Mouse (Mus musculus) liver, adult (tissue): ENCODE measurements around the gene Mrgprb5.

Experiments used
- GATA4 ChIP-seq: IDR thresholded peaks from 2 replicates; pipeline ENCODE4 v1.6.1; 2014; ENCODE audit warnings: mild to moderate bottlenecking, low read length; ENCODE audit not compliant: insufficient replicate concordance

Mrgprb5 gene

DNA sequence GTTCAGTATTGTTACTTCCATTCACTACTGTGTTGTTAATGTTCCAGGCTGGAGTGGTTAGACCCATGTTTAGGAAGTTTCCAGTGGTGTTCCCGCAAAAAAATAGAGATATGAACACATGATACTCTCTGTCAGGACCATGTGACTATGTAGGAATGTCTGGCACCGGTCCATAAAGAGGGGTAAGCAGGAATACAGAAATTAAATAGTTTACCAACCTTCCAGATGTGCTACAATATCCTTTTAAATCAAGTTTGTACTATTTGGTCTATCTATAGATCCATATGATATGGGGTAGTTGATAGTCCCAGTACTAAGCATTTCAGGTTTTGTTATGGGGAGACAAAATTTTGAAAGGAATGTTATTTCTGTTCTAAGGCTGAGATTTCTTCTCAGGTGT lies at the start of gene Mrgprb5:
Gene Mrgprb5, minus strand, starts transcription at position 101 of the 400 bp plus-strand sequence.
- no peak for TF ChIP-seq GATA4

DNA sequence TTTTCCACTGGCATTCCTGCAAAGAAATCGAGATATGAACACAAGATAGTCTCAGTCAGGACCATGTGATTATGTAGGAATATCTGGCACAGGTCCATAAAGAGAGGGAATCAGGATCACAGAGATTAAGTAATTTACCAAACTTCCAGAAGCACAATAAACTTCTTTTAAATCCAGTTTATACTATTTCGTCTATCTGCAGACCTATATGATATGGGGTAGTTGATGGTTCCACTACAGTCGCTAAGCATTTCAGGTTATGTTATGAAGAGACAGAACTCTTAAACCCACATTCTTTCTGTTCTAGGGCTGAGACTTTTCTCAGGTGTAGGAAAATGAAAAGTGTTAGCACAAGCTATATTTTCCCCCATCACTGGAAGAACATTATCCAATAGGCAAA lies 30.4 kb upstream of the Mrgprb5 start, which contains the start of gene Mrgprb4:
Gene Mrgprb4, minus strand, starts transcription at position 101 of the 400 bp plus-strand sequence.
- TF ChIP-seq GATA4: no peak

DNA sequence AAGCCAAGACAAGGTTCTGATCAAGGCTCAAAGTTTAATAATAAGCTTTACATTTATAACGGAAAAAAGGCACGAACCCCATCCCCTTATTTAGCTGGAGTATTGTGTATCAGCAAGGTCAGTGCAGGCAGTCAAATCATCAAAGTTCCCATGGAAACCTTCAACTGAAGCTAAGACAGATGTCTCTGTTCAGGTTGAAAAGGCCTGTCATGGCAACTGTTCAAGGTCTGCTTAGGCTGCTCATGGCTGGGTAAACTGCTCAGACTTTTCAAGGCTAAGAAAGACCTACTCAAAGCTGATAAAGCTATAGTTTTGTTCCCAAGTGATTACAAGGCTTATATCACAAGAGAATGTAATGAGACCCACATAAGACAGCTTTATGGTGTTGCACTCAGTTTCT lies 1.3 kb downstream of the Mrgprb5 start:
- no peak for TF ChIP-seq GATA4

DNA sequence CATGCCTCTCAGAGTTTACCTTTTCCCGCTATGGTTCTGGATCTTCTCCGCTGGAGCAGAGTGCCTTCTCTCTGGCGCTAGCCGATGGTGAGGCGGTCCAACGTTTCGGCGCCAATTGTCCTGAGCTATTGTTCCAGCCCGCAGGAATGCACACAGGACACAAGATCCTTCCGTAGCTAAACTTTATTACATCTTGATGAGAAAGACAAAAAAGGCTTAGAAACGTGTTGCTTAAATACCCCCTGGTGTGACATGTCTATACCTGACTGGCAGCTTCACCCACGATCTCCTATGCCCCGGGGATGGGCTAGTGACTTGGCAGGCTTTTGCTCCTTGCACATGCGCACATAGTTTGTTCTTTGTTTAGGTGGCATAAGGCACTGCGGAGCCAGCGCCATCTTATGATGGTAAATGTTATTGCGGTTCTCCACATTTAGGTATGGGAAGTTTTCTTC lies 30.5 kb downstream of the Mrgprb5 start:
- no peak for TF ChIP-seq GATA4

DNA sequence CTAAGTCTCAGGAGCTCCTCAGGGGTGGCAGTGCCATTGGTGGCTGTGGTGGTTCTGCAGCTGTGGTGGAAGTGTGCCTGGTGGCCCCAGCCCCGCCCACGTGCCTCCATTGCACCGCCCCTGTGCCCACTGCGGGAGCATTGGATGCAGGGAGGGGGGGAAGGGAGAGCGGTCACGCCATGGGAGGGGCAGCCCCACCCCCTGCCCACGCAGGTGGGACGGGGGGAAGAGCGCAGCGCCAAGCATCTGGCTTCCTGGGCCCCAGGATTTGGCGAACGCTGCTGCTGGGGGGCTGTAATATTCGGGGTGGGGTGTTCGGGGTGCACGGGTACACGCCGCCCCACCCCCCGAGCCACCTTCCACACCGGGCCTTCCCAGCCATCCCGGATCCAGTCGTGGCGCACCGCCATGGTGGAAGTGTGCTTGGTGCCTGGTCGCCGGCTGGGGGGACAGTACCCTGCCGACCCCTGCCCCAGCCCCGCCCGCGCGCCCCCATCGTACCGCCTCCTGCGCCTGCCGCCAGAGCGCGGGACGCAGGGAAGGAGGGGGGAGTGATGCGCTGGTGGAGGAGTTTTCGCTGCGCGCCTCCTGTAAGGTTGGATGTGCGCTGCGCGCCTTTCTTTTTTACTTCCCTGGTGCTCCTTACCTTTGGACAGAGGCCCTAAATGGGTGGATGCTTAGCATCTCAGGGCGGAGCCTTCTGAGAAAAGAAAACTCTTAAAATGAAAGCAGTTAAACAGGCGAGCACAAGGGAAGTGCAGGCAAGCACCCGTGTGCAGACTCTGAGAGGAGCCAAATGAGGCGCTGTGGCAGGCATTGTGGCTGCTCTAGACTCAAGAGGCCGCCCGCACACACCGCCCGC lies 31.4 kb downstream of the Mrgprb5 start:
- no peak for TF ChIP-seq GATA4

DNA sequence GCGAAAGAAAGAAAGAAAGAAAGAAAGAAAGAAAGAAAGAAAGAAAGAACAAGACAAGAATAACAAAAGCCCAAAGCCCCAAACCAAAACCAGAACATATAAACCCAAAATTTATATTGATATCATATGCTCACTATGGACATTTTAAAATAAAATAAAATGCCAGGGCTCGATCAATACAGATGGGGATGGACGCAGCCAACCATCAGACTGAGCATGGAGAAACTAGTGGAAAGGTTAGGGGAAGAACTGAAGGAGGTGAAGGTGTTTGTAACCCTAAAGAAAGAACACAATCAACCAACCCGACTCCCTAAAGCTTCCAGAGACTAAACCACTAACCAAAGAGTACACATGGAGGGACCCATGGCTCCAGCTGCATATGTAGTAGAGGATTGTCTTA lies 36.1 kb downstream of the Mrgprb5 start:
- TF ChIP-seq GATA4: no peak

DNA sequence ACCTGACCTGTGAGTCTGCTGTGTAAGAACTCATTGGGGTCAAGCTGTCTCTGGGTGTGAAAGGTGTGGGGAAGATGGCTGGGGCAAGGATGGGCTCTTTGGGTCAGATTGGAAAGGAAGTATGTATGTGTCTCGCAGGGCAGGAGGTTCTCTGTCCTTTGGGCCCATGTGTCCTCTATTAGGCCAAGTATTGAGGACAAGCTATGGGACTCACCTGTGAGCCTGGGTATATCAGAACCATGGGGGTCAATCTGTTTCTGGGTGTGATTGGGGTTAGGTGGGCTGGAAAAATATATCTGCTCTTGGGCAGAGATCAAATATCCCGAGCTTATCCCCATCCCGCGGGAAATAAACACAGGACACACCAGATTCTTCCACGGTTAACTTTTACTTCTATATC lies 45.0 kb downstream of the Mrgprb5 start:
- no peak for TF ChIP-seq GATA4
